10 mouse cellular contexts compared by ENCODE assay signal in the genomic region with DNA sequence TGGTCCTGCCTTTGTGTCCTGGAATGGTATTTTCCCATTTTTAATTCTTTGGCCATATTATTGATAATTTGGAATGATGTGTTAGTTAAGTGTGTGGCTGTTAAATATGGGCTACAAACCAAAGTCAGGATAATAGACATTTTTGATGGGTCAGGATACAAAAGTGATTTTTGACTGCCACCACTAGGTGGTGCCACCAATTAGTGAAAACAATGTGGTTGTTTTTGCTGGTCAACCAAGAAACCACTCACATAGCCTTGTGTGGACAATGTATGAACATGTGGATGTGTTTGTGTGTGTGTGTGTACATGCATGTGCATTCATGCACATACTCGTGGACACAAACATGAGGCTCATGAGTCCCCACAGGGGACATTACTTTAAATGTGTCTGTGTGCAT. TPM values are rescaled to one million over a fixed set of nuclear protein-coding genes. Genes with fewer than 3 reads are reported as not detected.
A peak's percentile ranks its signal among the peaks of the same experiment; 100 is the strongest.
DNase-seq lines count a peak whose midpoint lies in the region; ATAC-seq lines count a peak whose summit lies in the region.
"Had no signal": no experiment of that assay in that cellular context is flagged by ENCODE, and none has a peak within 500 bp of the region (broad histone marks: within the 10 kb centered on the region; RNA-seq: fewer than 3 reads in every experiment).

No protein-coding gene starts in this region.

- peak; percentile 63 for DNase-seq in heart, adult 8-10 months (ENCODE audit: low spot score)
- no peak for DNase-seq in heart, postnatal 25 days (ENCODE audit: low spot score)
- DNase-seq in thymus, postnatal 25 days = peak; percentile 9
- no peak for DNase-seq in thymus, postnatal 0 days (ENCODE audit: low spot score)
- peak; percentile 82 for DNase-seq in lung, postnatal 10 days
- DNase-seq in right cerebral cortex, postnatal 4 days = no peak

- intact Hi-C loops in heart, postnatal 25 days (cut with DNase I) = loop anchor here (5.0 kb wide), 1 partner anchor 38 kb away; no protein-coding TSS in a partner anchor

- 0 out of 2 replicates have a peak, but pooled peaks have one; percentile 42 for ATAC-seq in common myeloid progenitor, adult 5-6 weeks (replicated peaks; ENCODE audit: low read depth, poor library complexity, severe bottlenecking)
- ATAC-seq in monocyte, adult 5-6 weeks (replicated peaks; ENCODE audit: insufficient number of reproducible peaks, low FRiP score, low TSS enrichment, poor library complexity, severe bottlenecking) = no peak

RNA-seq across cellular contexts. Expression of gene Hrct1, which starts 2.2 kb away (rescaled TPM):
- 1 to 10 TPM; 3.0 to 4.4 (median 4.3) TPM for total RNA-seq in heart, adult 8-10 months (2022)
- 1 to 10 TPM; 3.3 to 3.4 TPM for total RNA-seq in heart, postnatal 25 days (2021)
- 1.1 and 1.5 TPM in 2 replicates for polyA plus RNA-seq in thymus, postnatal 0 days (2015; fragmentation: Nextera tagmentation; extraction: Ambion mirVana)
- not detected in 2 replicates for total RNA-seq in common myeloid progenitor, adult 5-6 weeks (2017)
- not detected in 3 replicates for total RNA-seq in monocyte, adult 5-6 weeks (2017)
- total RNA-seq: neutrophil, adult 5-6 weeks had no signal

RNA-seq across cellular contexts. Expression of gene Spaar, which starts 5.1 kb away (rescaled TPM):
- total RNA-seq in heart, adult 8-10 months (2022) = 1 to 10 TPM; 3.6 to 4.4 (median 4.1) TPM
- 1 to 10 TPM; 4.8 to 4.9 TPM for total RNA-seq in heart, postnatal 25 days (2021)
- 0.28 and 0.43 TPM in 2 replicates for polyA plus RNA-seq in thymus, postnatal 0 days (2015; fragmentation: Nextera tagmentation; extraction: Ambion mirVana)
- not detected in 2 replicates for total RNA-seq in common myeloid progenitor, adult 5-6 weeks (2017)
- total RNA-seq in monocyte, adult 5-6 weeks (2017) = not detected in 3 replicates
- total RNA-seq: neutrophil, adult 5-6 weeks had no signal

RNA-seq across cellular contexts. Expression of gene Olfr71, which starts 14.7 kb away (rescaled TPM):
- total RNA-seq in heart, adult 8-10 months (2022) = not detected
- not detected for total RNA-seq in heart, postnatal 25 days (2021)
- not detected in 2 replicates for polyA plus RNA-seq in thymus, postnatal 0 days (2015; fragmentation: Nextera tagmentation; extraction: Ambion mirVana)
- not detected in 2 replicates for total RNA-seq in common myeloid progenitor, adult 5-6 weeks (2017)
- not detected in 3 replicates for total RNA-seq in monocyte, adult 5-6 weeks (2017)
- total RNA-seq: layer of hippocampus, postnatal 25 days; neutrophil, adult 5-6 weeks had no signal

RNA-seq across cellular contexts. Expression of gene Olfr70, which starts 24.2 kb away (rescaled TPM):
- total RNA-seq in heart, adult 8-10 months (2022) = not detected
- not detected for total RNA-seq in heart, postnatal 25 days (2021)
- polyA plus RNA-seq in thymus, postnatal 0 days (2015; fragmentation: Nextera tagmentation; extraction: Ambion mirVana) = not detected in 2 replicates
- not detected in 2 replicates for total RNA-seq in common myeloid progenitor, adult 5-6 weeks (2017)
- 0.53 TPM in 1 of 3 replicates, not detected in the others for total RNA-seq in monocyte, adult 5-6 weeks (2017)
- total RNA-seq: layer of hippocampus, postnatal 25 days; neutrophil, adult 5-6 weeks had no signal

RNA-seq across cellular contexts. Expression of gene Olfr159, which starts 46.0 kb away (rescaled TPM):
- total RNA-seq in heart, adult 8-10 months (2022) = not detected
- not detected for total RNA-seq in heart, postnatal 25 days (2021)
- polyA plus RNA-seq in thymus, postnatal 0 days (2015; fragmentation: Nextera tagmentation; extraction: Ambion mirVana) = not detected in 2 replicates
- total RNA-seq in common myeloid progenitor, adult 5-6 weeks (2017) = not detected in 2 replicates
- total RNA-seq in monocyte, adult 5-6 weeks (2017) = not detected in 3 replicates
- total RNA-seq: layer of hippocampus, postnatal 25 days; neutrophil, adult 5-6 weeks had no signal

Comparison
In these comparisons a context has a peak if more than half of its experiments do, and no peak if none do; other contexts are left out.
1. DNase-seq: peak in heart, adult 8-10 months (single experiment), thymus, postnatal 25 days (single experiment) and lung, postnatal 10 days (single experiment); none in heart, postnatal 25 days (single experiment), thymus, postnatal 0 days (single experiment) and right cerebral cortex, postnatal 4 days (single experiment).